Comparison of ENCODE assay signal across 19 mouse cellular contexts in the genomic region with DNA sequence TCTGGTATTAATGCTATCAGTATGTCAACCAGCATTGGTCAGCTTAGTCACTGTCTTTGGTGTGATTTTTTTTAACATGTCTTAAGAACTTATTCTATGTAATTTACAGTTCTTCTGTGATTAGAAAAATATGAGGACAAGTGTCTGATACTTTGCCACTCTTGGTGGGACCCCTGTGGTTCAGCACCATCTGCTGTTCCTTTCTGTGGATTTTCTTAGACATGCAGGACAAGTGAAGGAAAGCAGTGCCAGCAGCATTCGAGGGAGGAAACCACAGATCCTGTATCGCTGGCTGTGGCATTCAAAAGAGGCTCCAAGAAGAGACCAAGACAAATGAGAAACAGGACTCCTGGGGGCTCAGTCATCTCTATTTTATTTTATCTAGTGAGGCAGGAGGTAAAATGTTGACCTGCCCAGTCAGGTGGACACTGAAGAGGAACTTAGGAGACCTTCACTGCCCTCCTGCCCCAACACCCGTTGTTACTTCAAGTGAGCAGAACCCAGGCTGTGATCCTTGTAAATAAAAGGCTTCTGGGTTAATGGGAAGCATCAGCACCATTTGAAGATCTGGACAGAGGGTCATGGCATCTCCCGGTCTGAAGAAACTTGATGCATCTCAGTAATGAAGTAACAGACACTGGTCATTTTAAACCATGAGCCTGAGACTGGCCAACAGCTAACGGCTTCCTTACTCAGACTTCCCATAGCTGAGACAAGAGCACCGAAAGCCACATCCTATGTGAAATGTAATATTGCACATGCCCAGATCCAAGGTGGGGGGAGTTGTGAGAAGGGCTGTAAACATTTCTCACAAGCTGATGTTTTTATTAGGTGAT.
DNase-seq lines count a peak whose midpoint lies in the region; ATAC-seq and TF ChIP-seq lines count a peak whose summit lies in the region.
"Had no signal": no experiment of that assay in that cellular context is flagged by ENCODE, and none has a peak within 500 bp of the region (broad histone marks: within the 10 kb centered on the region; RNA-seq: fewer than 3 reads in every experiment).

No protein-coding gene starts in this region.

- H3K27ac ChIP-seq in hindbrain, postnatal 0 days, result no peak overlapping the region
- H3K27ac ChIP-seq in hindbrain, embryonic 13.5 days, result no peak overlapping the region
- H3K27ac ChIP-seq in kidney, postnatal 0 days, result no peak overlapping the region
- H3K27ac ChIP-seq: embryonic facial prominence, embryonic 15.5 days; forebrain, embryonic 10.5 days; gastrocnemius, adult 2 months; hindbrain, embryonic 10.5 days; hindbrain, embryonic 15.5 days had no signal

- H3K9me3 ChIP-seq in hindbrain, postnatal 0 days (ENCODE audit: low read length), result no peaks in the 10 kb centered on the region
- no peaks in the 10 kb centered on the region for H3K9me3 ChIP-seq in hindbrain, embryonic 13.5 days
- no peaks in the 10 kb centered on the region for H3K9me3 ChIP-seq in kidney, postnatal 0 days (replicated peaks; ENCODE audit: low read length)
- H3K9me3 ChIP-seq: embryonic facial prominence, embryonic 15.5 days; forebrain, embryonic 10.5 days; heart, embryonic 12.5 days; hindbrain, embryonic 10.5 days; hindbrain, embryonic 15.5 days had no signal

- no peak overlapping the region for H3K4me3 ChIP-seq in hindbrain, postnatal 0 days (ENCODE audit: low read length)
- no peak overlapping the region for H3K4me3 ChIP-seq in hindbrain, embryonic 13.5 days
- no peak overlapping the region for H3K4me3 ChIP-seq in kidney, postnatal 0 days (replicated peaks; ENCODE audit: low read depth, low read length)
- H3K4me3 ChIP-seq: embryonic facial prominence, embryonic 15.5 days; erythroblast, embryonic 14.5 days; forebrain, embryonic 10.5 days; gastrocnemius, adult 2 months; heart, embryonic 12.5 days; hindbrain, embryonic 10.5 days; hindbrain, embryonic 15.5 days had no signal

- 60% methylated on average over 6 of the region's 6 CpGs for WGBS in hindbrain, postnatal 0 days
- WGBS in hindbrain, embryonic 13.5 days, result 76% methylated on average over 6 of the region's 6 CpGs
- WGBS in kidney, postnatal 0 days, result 31% methylated on average over 6 of the region's 6 CpGs

- H3K27me3 ChIP-seq in hindbrain, postnatal 0 days (ENCODE audit: insufficient read depth, low read length), result no peaks in the 10 kb centered on the region
- no peaks in the 10 kb centered on the region for H3K27me3 ChIP-seq in hindbrain, embryonic 13.5 days
- no peaks in the 10 kb centered on the region for H3K27me3 ChIP-seq in kidney, postnatal 0 days (ENCODE audit: insufficient read depth, low read length)
- H3K27me3 ChIP-seq: embryonic facial prominence, embryonic 15.5 days; heart, embryonic 12.5 days; hindbrain, embryonic 15.5 days had no signal

- H3K36me3 ChIP-seq in hindbrain, postnatal 0 days (ENCODE audit: insufficient read depth, low read length), result no peaks in the 10 kb centered on the region
- no peaks in the 10 kb centered on the region for H3K36me3 ChIP-seq in hindbrain, embryonic 13.5 days
- H3K36me3 ChIP-seq in kidney, postnatal 0 days (ENCODE audit: insufficient read depth, low read length), result no peaks in the 10 kb centered on the region
- H3K36me3 ChIP-seq: embryonic facial prominence, embryonic 15.5 days; forebrain, embryonic 10.5 days; heart, embryonic 12.5 days; hindbrain, embryonic 10.5 days; hindbrain, embryonic 15.5 days had no signal

- no peak for TF ChIP-seq CTCF in hindbrain, postnatal 0 days (IDR thresholded peaks at IDR 0.05; ENCODE audit: low read depth)
- TF ChIP-seq CTCF in kidney, postnatal 0 days (IDR thresholded peaks at IDR 0.05; ENCODE audit: low read depth), result no peak

- H3K9ac ChIP-seq in hindbrain, postnatal 0 days (replicated peaks; ENCODE audit: low read length), result no peak overlapping the region
- no peak overlapping the region for H3K9ac ChIP-seq in hindbrain, embryonic 13.5 days
- no peak overlapping the region for H3K9ac ChIP-seq in kidney, postnatal 0 days (ENCODE audit: low read depth, low read length)
- H3K9ac ChIP-seq: embryonic facial prominence, embryonic 15.5 days; heart, embryonic 12.5 days; hindbrain, embryonic 15.5 days had no signal

- no peaks in the 10 kb centered on the region for H3K4me1 ChIP-seq in hindbrain, postnatal 0 days (ENCODE audit: insufficient read depth, low read length)
- no peaks in the 10 kb centered on the region for H3K4me1 ChIP-seq in hindbrain, embryonic 13.5 days (replicated peaks)
- H3K4me1 ChIP-seq in kidney, postnatal 0 days (replicated peaks; ENCODE audit: insufficient read depth, low read length), result no peaks in the 10 kb centered on the region
- H3K4me1 ChIP-seq: embryonic facial prominence, embryonic 15.5 days; heart, embryonic 12.5 days; hindbrain, embryonic 15.5 days had no signal

- peak; percentile 69 to 74 for DNase-seq in cerebellum, postnatal 10 days
- DNase-seq in cerebellum, adult 8-10 months, result no peak
- DNase-seq in hindbrain, postnatal 0 days (ENCODE audit: low spot score), result peak; percentile 18
- peak; percentile 54 for DNase-seq in kidney, postnatal 0 days (ENCODE audit: low spot score)
- no peak for DNase-seq in kidney, adult 11 months
- DNase-seq in adrenal gland, adult 18-20 months (ENCODE audit: low spot score in 2 of 2), result no peak
- DNase-seq: adrenal gland, postnatal 14 days; embryo, embryonic 11 days; gastrocnemius, adult 2 months; gastrocnemius, postnatal 25 days had no signal

- no peak overlapping the region for H3K4me2 ChIP-seq in hindbrain, postnatal 0 days (ENCODE audit: low read depth, low read length)
- no peak overlapping the region for H3K4me2 ChIP-seq in hindbrain, embryonic 13.5 days
- H3K4me2 ChIP-seq in kidney, postnatal 0 days (ENCODE audit: low read length), result no peak overlapping the region
- H3K4me2 ChIP-seq: embryonic facial prominence, embryonic 15.5 days; heart, embryonic 12.5 days; hindbrain, embryonic 15.5 days had no signal

- no peak for ATAC-seq in hindbrain, postnatal 0 days
- no peak for ATAC-seq in hindbrain, embryonic 13.5 days (ENCODE audit: low FRiP score)
- no peak for ATAC-seq in kidney, postnatal 0 days (replicated peaks; ENCODE audit: low FRiP score, low read depth)
- ATAC-seq: forebrain, embryonic 14.5 days; inflammation-experienced regulatory T-cells, adult 6 months had no signal

Comparison
In these comparisons a context has a peak if more than half of its experiments do, and no peak if none do; other contexts are left out.
1. DNase-seq: peak in cerebellum, postnatal 10 days (2 of 2), hindbrain, postnatal 0 days (single experiment) and kidney, postnatal 0 days (single experiment); none in cerebellum, adult 8-10 months (single experiment), kidney, adult 11 months (single experiment) and adrenal gland, adult 18-20 months (0 of 2).